Mouse (Mus musculus) forebrain, embryonic 12.5 days (tissue): ENCODE measurements at regions not wholly inside any gene's neighbourhood (a gene's known extent, or its start where the extent isn't known, plus 50 kb on each side); places are given as distances from the start of the nearest gene placed in this dataset.

Experiments used
- ATAC-seq: fragments of 200-750 bp; cut with Nextera tagmentation; 2 replicates; pipeline ENCODE4 v1.8.0; 2017; ENCODE audit warnings: moderate TSS enrichment; ENCODE audit not compliant: low FRiP score
- H3K27ac ChIP-seq: fragments of 300-500 bp; sonication (generic); 2 replicates; pipeline ENCODE4 v1.5.1; 2016; ENCODE audit warnings: mild to moderate bottlenecking
- H3K27me3 ChIP-seq: fragments of 300-500 bp; sonication (generic); 2 replicates; pipeline ENCODE4 v1.6.1; 2016; ENCODE audit warnings: mild to moderate bottlenecking
- H3K36me3 ChIP-seq: fragments of 300-500 bp; sonication (generic); replicated peaks from 2 replicates; pipeline ENCODE4 v1.6.1; 2016; ENCODE audit warnings: mild to moderate bottlenecking
- H3K4me1 ChIP-seq: fragments of 300-500 bp; sonication (generic); 2 replicates; pipeline ENCODE4 v1.6.1; 2016
- H3K4me2 ChIP-seq: fragments of 300-500 bp; sonication (generic); 2 replicates; pipeline ENCODE4 v1.6.1; 2016; ENCODE audit warnings: mild to moderate bottlenecking, moderate library complexity
- H3K4me3 ChIP-seq: fragments of 300-500 bp; sonication (generic); replicated peaks from 2 replicates; pipeline ENCODE4 v1.5.1; 2016; ENCODE audit warnings: mild to moderate bottlenecking
- H3K9ac ChIP-seq: fragments of 300-500 bp; sonication (generic); 2 replicates; pipeline ENCODE4 v1.6.1; 2016; ENCODE audit warnings: mild to moderate bottlenecking
- H3K9me3 ChIP-seq: fragments of 300-500 bp; sonication (generic); 2 replicates; pipeline ENCODE4 v1.6.1; 2016
- WGBS: fragments of 180-500 bp; shearing (Covaris S2); methylation state at CpG from one replicate; pipeline ENCODE4 v1.1.7; 2016; 5-methylcytosine and 5-hydroxymethylcytosine counted together

GRCm38 (mm10) chr5:45105236-45105816, 305.8 kb upstream of the Ldb2 start:
- H3K4me3 ChIP-seq: no peak overlapping the region
- 0 out of 2 replicates have a peak, but pooled peaks have one; percentile 33 for ATAC-seq
- no peaks in the 10 kb centered on the region for H3K9me3 ChIP-seq
- H3K36me3 ChIP-seq: no peaks in the 10 kb centered on the region
- H3K27ac ChIP-seq: no peak overlapping the region
- no peak overlapping the region for H3K9ac ChIP-seq
- no peaks in the 10 kb centered on the region for H3K27me3 ChIP-seq
- peaks cover 20% of the 10 kb centered on the region for H3K4me1 ChIP-seq
- H3K4me2 ChIP-seq: no peak overlapping the region
- 70% methylated on average over 9 of the region's 9 CpGs for WGBS

DNA sequence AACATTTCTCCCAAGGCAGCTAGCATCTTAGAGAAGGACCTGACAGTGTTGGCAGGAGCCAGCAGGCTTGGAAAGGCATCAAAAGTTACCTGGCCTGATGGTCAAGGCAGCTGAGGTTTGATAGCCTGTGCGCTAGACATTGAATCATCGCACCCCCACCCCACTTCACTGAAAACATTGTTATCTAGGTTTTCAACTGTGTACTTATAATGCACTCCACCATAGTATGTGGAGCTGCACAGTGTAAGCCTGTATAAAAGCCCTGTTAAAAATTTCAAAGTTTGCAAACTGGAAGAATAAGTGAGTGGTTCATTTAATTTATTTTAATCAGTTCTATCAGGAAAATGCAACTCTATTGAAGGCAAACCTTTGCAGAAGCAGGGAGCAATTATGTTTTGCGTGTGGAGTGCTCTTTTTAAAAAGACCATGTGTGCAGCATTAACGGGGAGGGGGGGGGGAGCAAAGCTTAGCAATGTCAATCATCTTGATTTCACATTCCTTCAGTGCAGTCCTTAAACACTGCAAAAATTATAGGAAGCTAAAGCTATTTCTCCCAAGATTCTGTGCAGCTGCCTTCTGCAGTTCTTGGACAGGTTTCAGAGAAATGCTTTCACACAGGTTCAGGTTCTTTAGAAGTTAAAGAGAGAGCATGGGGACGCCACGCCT, 304.4 kb upstream of the Ldb2 start:
- WGBS: 64% methylated on average over 6 of the region's 6 CpGs
- ATAC-seq: no peak
- Histone ChIP-seq H3K9me3 (no peaks in the 10 kb centered on the region), H3K36me3 (no peaks in the 10 kb centered on the region), H3K4me1 (peaks cover 20% of the 10 kb centered on the region), H3K4me2 (no peak overlapping the region), H3K9ac (no peak overlapping the region), H3K4me3 (no peak overlapping the region), H3K27me3 (no peaks in the 10 kb centered on the region), H3K27ac (no peak overlapping the region)

DNA sequence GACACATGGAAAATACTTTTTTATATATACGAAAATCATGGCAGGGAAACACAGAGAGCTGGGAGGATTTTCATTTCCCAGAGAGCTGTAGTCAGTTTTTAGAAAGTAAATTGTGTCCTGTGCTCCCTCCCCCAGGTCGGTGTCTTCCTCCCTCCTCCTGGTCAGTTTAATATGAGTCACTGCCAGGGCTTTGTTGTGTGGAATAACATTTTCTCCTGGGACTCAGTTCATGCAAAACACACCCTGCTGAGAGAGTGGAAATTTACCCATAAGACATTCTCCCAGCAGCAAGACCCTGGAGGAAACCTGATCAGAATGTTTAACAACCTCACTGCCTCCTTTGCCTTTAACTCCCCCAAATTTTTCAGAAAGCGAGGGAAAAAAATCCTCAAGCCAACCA, 303.2 kb upstream of the Ldb2 start:
- Histone ChIP-seq H3K27ac (peak overlapping the region; percentile 48; the same call in 1 of the 2 replicates), H3K4me1 (peaks cover 20% of the 10 kb centered on the region), H3K9ac (no peak overlapping the region), H3K9me3 (no peaks in the 10 kb centered on the region), H3K36me3 (no peaks in the 10 kb centered on the region), H3K27me3 (no peaks in the 10 kb centered on the region), H3K4me3 (no peak overlapping the region), H3K4me2 (no peak overlapping the region)
- ATAC-seq: 0 out of 2 replicates have a peak, but pooled peaks have one; percentile 28
- WGBS: 54% methylated on average over 3 of the region's 3 CpGs

DNA sequence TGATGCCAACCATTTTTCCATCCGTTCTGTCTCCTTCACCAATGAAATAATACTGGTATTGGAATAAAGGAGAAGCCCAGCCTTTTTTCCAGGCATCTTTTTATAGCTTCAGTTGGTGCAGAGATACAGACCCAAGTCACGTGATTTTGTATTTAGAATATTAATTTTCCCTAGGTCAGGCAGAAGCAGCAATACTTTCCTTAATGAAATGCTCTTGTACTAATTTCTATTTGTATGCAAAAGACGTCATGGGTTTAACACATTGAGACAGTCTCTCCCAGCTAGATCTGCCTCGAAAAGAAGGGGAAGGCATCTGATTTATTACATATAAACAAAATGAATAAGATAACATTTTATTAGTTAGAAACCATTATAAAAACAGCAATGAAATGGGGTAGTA, 302.3 kb upstream of the Ldb2 start:
- no peak for ATAC-seq
- Histone ChIP-seq H3K4me3 (no peak overlapping the region), H3K4me1 (peaks cover 20% of the 10 kb centered on the region), H3K9ac (no peak overlapping the region), H3K27me3 (no peaks in the 10 kb centered on the region), H3K27ac (no peak overlapping the region), H3K36me3 (no peaks in the 10 kb centered on the region), H3K4me2 (no peak overlapping the region), H3K9me3 (no peaks in the 10 kb centered on the region)
- 60% methylated on average over 4 of the region's 4 CpGs for WGBS

GRCm38 (mm10) chr5:45099082-45099481, 299.6 kb upstream of the Ldb2 start:
- ATAC-seq: no peak
- no peak overlapping the region for H3K4me3 ChIP-seq
- no peaks in the 10 kb centered on the region for H3K36me3 ChIP-seq
- no peak overlapping the region for H3K27ac ChIP-seq
- H3K9ac ChIP-seq: no peak overlapping the region
- 93% methylated on average over 2 of the region's 2 CpGs for WGBS
- no peaks in the 10 kb centered on the region for H3K27me3 ChIP-seq
- no peaks in the 10 kb centered on the region for H3K9me3 ChIP-seq
- H3K4me2 ChIP-seq: no peak overlapping the region
- H3K4me1 ChIP-seq: peaks cover 18% of the 10 kb centered on the region

DNA sequence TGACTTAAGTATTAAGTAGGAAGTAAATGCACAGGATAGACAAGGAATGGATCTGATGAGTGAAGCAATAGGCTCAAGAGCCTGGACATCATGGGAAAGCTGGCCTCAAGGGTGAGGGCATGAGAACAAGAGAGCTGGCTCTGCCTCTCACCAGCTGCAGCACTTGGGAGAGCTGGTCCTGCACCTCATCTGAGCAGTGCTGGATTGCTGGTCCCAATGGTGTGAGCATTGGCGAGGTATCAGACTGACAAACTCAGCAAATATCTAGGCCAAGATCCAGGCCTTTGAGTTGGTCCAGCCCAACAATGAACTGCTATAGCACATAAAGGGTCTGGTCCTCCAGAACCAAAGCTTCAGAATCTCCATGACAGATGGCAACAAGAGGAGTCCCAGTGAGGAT, 298.5 kb upstream of the Ldb2 start:
- WGBS: 85% methylated on average over 1 of the region's 1 CpGs
- H3K9ac ChIP-seq: no peak overlapping the region
- H3K27me3 ChIP-seq: no peaks in the 10 kb centered on the region
- no peak for ATAC-seq
- H3K36me3 ChIP-seq: no peaks in the 10 kb centered on the region
- H3K4me3 ChIP-seq: no peak overlapping the region
- H3K4me1 ChIP-seq: peaks cover 12% of the 10 kb centered on the region
- no peaks in the 10 kb centered on the region for H3K9me3 ChIP-seq
- H3K4me2 ChIP-seq: no peak overlapping the region
- H3K27ac ChIP-seq: no peak overlapping the region

GRCm38 (mm10) chr5:45084741-45085140, 285.3 kb upstream of the Ldb2 start:
- Histone ChIP-seq H3K27ac (no peak overlapping the region), H3K9me3 (peaks cover 6% of the 10 kb centered on the region; the same call in 1 of the 2 replicates), H3K36me3 (no peaks in the 10 kb centered on the region), H3K9ac (no peak overlapping the region), H3K27me3 (no peaks in the 10 kb centered on the region), H3K4me2 (no peak overlapping the region), H3K4me3 (no peak overlapping the region), H3K4me1 (no peaks in the 10 kb centered on the region)
- 94% methylated on average over 1 of the region's 1 CpGs for WGBS
- ATAC-seq: no peak

GRCm38 (mm10) chr5:45082601-45083000, 283.1 kb upstream of the Ldb2 start:
- Histone ChIP-seq H3K4me2 (no peak overlapping the region), H3K27me3 (no peaks in the 10 kb centered on the region), H3K4me3 (no peak overlapping the region), H3K27ac (no peak overlapping the region), H3K4me1 (no peaks in the 10 kb centered on the region), H3K9me3 (no peaks in the 10 kb centered on the region), H3K36me3 (no peaks in the 10 kb centered on the region), H3K9ac (no peak overlapping the region)
- no peak for ATAC-seq

DNA sequence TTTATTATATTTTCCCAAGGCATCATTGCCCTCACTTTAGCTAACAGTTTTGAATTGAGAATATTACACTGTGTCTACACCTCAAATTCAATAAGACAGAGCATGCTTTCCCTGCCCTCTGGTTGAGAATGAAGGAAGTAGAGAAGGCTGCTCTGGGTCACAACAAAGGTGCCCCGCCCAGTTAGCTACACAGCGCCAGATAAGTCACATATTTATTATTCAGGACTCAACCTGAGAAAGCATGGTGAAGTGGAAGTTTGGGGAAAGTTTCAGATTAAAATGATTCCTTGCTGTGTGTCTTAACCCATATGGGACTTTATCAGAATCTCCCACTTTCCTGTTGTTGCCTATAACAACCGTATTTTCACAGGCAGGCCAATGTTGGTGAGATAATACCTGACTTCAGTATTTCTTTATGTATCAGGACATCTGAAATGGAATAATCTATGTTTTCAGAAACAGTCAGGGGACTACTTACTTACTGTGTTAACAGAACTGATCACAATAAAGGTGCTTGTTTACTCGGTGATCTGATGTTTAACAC, 276.9 kb upstream of the Ldb2 start:
- 90% methylated on average over 4 of the region's 4 CpGs for whole genome bisulfite sequencing
- Histone ChIP-seq H3K4me3 (no peak overlapping the region), H3K27ac (no peak overlapping the region), H3K4me1 (no peaks in the 10 kb centered on the region), H3K36me3 (no peaks in the 10 kb centered on the region), H3K9ac (no peak overlapping the region), H3K27me3 (no peaks in the 10 kb centered on the region), H3K9me3 (no peaks in the 10 kb centered on the region), H3K4me2 (no peak overlapping the region)
- no peak for ATAC-seq

- no peaks in the 10 kb centered on the region for H3K27me3 ChIP-seq
- H3K4me2 ChIP-seq: no peak overlapping the region
- H3K4me3 ChIP-seq: no peak overlapping the region
- H3K36me3 ChIP-seq: no peaks in the 10 kb centered on the region
- H3K4me1 ChIP-seq: no peaks in the 10 kb centered on the region
- no peak for ATAC-seq
- no peaks in the 10 kb centered on the region for H3K9me3 ChIP-seq
- H3K27ac ChIP-seq: no peak overlapping the region
- no peak overlapping the region for H3K9ac ChIP-seq
Observed at GRCm38 (mm10) chr5:45075195-45075594, 275.7 kb upstream of the Ldb2 start.

DNA sequence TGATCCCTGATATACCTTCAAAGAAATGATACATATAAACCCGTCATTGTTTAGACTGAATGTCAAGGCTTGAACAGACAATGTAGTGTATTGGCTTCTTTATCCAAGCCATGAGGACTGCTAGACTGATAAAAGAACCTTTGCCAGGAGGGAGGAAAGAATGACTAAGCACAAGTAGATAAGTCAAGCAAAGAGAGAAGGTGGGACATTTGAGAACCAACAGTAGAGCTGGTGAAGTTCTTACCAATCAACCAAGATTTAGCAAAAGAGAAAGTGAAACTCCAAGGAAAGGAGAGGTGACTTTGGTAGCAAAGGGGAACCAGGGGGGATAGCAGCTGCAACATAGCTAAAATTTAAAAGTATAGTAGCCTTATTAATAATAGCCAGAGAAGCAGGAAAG, 273.0 kb upstream of the Ldb2 start:
- H3K9me3 ChIP-seq: no peaks in the 10 kb centered on the region
- WGBS: 90% methylated on average over 1 of the region's 1 CpGs
- H3K27ac ChIP-seq: no peak overlapping the region
- no peaks in the 10 kb centered on the region for H3K4me1 ChIP-seq
- no peak for ATAC-seq
- no peaks in the 10 kb centered on the region for H3K27me3 ChIP-seq
- no peak overlapping the region for H3K4me2 ChIP-seq
- no peak overlapping the region for H3K4me3 ChIP-seq
- H3K9ac ChIP-seq: no peak overlapping the region
- no peaks in the 10 kb centered on the region for H3K36me3 ChIP-seq

DNA sequence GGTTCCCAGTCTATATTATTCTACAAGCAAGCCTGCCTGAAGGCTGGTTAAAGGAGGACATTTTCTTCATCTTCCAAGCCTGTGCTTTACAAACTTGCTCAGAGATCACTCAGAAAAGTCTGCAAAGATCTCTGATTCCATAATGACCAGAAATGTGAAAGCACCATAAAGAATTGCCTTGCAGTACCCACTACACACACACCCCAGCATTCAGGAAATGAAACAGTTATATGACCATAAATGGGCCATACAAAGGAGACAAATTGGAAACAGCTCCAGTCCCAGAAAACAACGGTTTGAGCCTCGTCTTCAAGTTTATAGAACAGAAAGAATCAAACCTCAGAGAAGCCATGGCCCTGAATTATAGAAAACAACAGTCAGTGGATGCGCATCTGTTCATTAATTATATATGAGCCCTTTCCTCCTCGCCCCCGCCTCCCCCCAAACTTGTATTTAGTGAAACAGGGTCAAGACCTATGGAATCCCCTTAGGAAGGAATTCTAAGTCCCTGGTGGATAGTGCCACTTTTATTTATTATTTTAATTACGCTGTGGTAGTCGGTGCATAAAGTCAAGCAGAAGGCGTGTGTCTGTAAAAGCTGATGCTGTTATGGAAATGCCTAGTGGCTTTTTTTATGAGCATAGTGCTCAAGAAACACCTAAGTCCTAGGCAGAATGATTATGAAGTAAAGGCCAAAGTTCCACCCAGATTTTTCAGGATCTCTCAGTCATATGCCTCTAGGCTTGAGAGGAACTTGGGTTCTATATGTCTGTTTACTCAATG, 266.6 kb upstream of the Ldb2 start:
- Histone ChIP-seq H3K4me1 (peaks cover 4% of the 10 kb centered on the region; the same call in 1 of the 2 replicates), H3K27me3 (no peaks in the 10 kb centered on the region), H3K4me3 (no peak overlapping the region), H3K9me3 (no peaks in the 10 kb centered on the region), H3K9ac (no peak overlapping the region), H3K27ac (no peak overlapping the region), H3K4me2 (no peak overlapping the region), H3K36me3 (no peaks in the 10 kb centered on the region)
- no peak for ATAC-seq
- WGBS: 83% methylated on average over 8 of the region's 8 CpGs
